Mouse (Mus musculus) ES-Bruce4 (cell line): Measurements from ENCODE around the gene Cldn12. TPM values are rescaled to one million over a fixed set of nuclear protein-coding genes. Genes with fewer than 3 reads are reported as not detected.

Experiments
- H3K27ac ChIP-seq: 2 replicates; pipeline ENCODE4 v1.5.1; 2012; ENCODE audit warnings: low read length, inconsistent platforms; ENCODE audit not compliant: insufficient read depth
- H3K27me3 ChIP-seq: 2 replicates; pipeline ENCODE4 v1.6.1; 2012; ENCODE audit warnings: mild to moderate bottlenecking, low read length, inconsistent platforms; ENCODE audit not compliant: control insufficient read depth, poor library complexity, insufficient read depth, severe bottlenecking
- H3K36me3 ChIP-seq: 2 replicates; pipeline ENCODE4 v1.6.1; 2012; ENCODE audit warnings: inconsistent platforms, mild to moderate bottlenecking, low read length, moderate library complexity; ENCODE audit not compliant: control insufficient read depth, poor library complexity, insufficient read depth, severe bottlenecking
- H3K4me1 ChIP-seq: one replicate; pipeline ENCODE4 v1.8.1; 2011; ENCODE audit warnings: low read length; ENCODE audit not compliant: control insufficient read depth, insufficient read depth
- H3K4me3 ChIP-seq: 2 replicates; pipeline ENCODE4 v1.5.1; 2011; ENCODE audit warnings: low read depth, mild to moderate bottlenecking, low read length
- H3K9ac ChIP-seq: 2 replicates; pipeline ENCODE4 v1.6.1; 2012; ENCODE audit warnings: low read depth, mild to moderate bottlenecking, inconsistent platforms; ENCODE audit not compliant: poor library complexity, severe bottlenecking
- H3K9me3 ChIP-seq: replicated peaks from 2 replicates; pipeline ENCODE4 v1.6.1; 2012; ENCODE audit warnings: mild to moderate bottlenecking, low read length, inconsistent platforms; ENCODE audit not compliant: control insufficient read depth, poor library complexity, insufficient read depth, severe bottlenecking
- CTCF ChIP-seq: IDR thresholded peaks from one replicate; pipeline ENCODE4 v1.8.1; 2011; ENCODE audit warnings: low read depth, low read length
- EP300 ChIP-seq: IDR thresholded peaks from 2 replicates; pipeline ENCODE4 v1.6.1; 2011; ENCODE audit warnings: low read depth, low read length; ENCODE audit not compliant: insufficient read depth
- POLR2A ChIP-seq: IDR thresholded peaks from one replicate; pipeline ENCODE4 v1.8.1; 2011; ENCODE audit warnings: low read length; ENCODE audit not compliant: insufficient read depth
- polyA plus RNA-seq: library from polyadenylated mRNA; stranded (reverse); fragments of >200 nt; gene quantifications from 2 replicates; pipeline ENCODE4 v1.2.4, GENCODE M21; 2011; ENCODE audit warnings: low read depth; ENCODE audit not compliant: missing spikeins, insufficient read depth, insufficient read length

Gene Cldn12
- polyA plus RNA-seq, 1 experiment, result 41.0 TPM

- H3K36me3 ChIP-seq, result no peaks in the 10 kb centered on the region
- no peak for TF ChIP-seq EP300
- TF ChIP-seq POLR2A, result no peak
- no peak for TF ChIP-seq CTCF
- no peaks in the 10 kb centered on the region for H3K27me3 ChIP-seq
Measured at GRCm38 (mm10) chr5:5483254-5483858, 31.4 kb downstream of the Cldn12 start.

DNA sequence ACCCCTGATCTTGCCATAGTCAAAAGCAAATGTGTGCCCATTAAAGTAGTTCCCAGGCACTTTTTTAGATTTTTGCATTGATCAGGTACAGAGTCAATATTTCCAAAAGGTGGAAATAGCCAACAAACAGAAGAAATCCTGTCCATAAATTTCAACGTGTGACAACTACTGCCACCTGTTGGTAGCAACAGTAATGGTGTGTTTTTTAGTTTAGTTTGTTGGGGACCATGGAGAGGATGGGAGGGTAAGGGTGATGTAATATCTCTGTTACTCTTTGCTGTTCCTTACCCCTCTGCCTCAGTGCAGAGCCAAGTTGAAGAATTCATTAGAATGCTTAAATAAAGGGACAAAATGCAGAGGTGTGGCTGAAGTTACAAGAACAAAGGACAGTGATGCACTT is 33.1 kb downstream of the Cldn12 start:
- no peak overlapping the region for H3K4me3 ChIP-seq
- H3K9me3 ChIP-seq, result no peaks in the 10 kb centered on the region
- H3K4me1 ChIP-seq, result no peaks in the 10 kb centered on the region
- TF ChIP-seq EP300 (no peak), CTCF (no peak), POLR2A (no peak)
- no peaks in the 10 kb centered on the region for H3K27me3 ChIP-seq
- H3K27ac ChIP-seq, result no peak overlapping the region
- no peak overlapping the region for H3K9ac ChIP-seq
- no peaks in the 10 kb centered on the region for H3K36me3 ChIP-seq

More at GRCm38 (mm10) chr5:5483254-5483858, 31.4 kb downstream of the Cldn12 start:
- Histone ChIP-seq H3K9me3 (no peaks in the 10 kb centered on the region), H3K4me1 (no peaks in the 10 kb centered on the region), H3K27ac (no peak overlapping the region), H3K9ac (no peak overlapping the region), H3K4me3 (no peak overlapping the region)

DNA sequence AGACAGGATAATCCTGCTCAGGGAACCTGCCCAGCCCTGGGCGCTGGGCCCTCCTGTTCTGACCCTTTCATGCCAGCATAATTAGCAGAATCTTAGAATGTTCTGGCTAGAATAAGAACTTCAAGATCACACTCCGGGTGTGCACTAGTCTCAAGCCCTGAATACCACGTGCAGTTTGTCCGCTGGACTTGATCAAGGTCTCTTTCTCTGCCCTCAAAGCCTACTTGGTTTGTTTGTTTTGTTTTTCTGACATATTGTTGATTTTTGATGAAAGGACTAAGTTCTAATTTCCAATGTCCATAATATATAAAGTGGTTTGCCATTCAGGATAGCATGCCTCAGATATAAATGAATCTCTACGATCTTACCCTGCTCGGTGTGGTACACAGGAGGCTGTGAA is 35.7 kb downstream of the Cldn12 start, which contains the start of gene 1700015F17Rik:
Gene 1700015F17Rik (minus strand): TSS at position 101 of the 400 bp plus-strand sequence.
- H3K4me3 ChIP-seq, result no peak within 1 kb of the TSS
- H3K27me3 ChIP-seq, result no peaks in the 10 kb centered on the region
- no peaks in the 10 kb centered on the region for H3K9me3 ChIP-seq
- no peaks in the 10 kb centered on the region for H3K4me1 ChIP-seq
- TF ChIP-seq EP300, result no peak
- no peak for TF ChIP-seq CTCF
- no peak for TF ChIP-seq POLR2A
- H3K9ac ChIP-seq, result no peak within 1 kb of the TSS
- no peak within 1 kb of the TSS for H3K27ac ChIP-seq
- H3K36me3 ChIP-seq, result no peaks in the 10 kb centered on the region

- no peaks in the 10 kb centered on the region for H3K4me1 ChIP-seq
- H3K27me3 ChIP-seq, result no peaks in the 10 kb centered on the region
- no peak overlapping the region for H3K27ac ChIP-seq
- no peaks in the 10 kb centered on the region for H3K36me3 ChIP-seq
- TF ChIP-seq EP300 (no peak), POLR2A (no peak), CTCF (no peak)
- H3K9ac ChIP-seq, result no peak overlapping the region
- no peaks in the 10 kb centered on the region for H3K9me3 ChIP-seq
- H3K4me3 ChIP-seq, result no peak overlapping the region
Measured at GRCm38 (mm10) chr5:5476133-5476532, 38.6 kb downstream of the Cldn12 start.

DNA sequence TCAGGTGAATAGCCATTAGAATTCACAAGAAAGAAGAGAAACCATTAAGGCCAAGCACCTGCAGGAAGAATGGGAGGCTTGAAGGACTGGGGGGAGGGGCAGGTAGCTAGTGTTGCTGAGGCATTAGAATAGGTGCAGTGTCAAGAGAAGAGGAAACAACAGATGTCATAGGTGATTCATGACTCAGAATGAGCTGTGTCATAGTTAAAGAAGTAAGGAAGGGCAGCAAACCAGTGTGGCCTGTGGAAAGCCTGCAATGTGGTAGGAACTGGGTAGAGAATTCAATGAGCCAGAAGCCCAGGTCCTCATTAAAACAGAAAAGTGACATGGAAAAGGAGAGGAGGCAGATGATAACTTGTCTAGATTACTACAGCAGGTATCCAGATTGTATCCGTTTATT is 49.5 kb downstream of the Cldn12 start:
- TF ChIP-seq CTCF, result no peak
- TF ChIP-seq POLR2A, result no peak
- TF ChIP-seq EP300, result no peak
- H3K4me3 ChIP-seq, result no peak overlapping the region
- peaks cover 3% of the 10 kb centered on the region; the same call in 1 of the 2 replicates for H3K9me3 ChIP-seq
- H3K4me1 ChIP-seq, result no peaks in the 10 kb centered on the region
- no peaks in the 10 kb centered on the region for H3K36me3 ChIP-seq
- no peak overlapping the region for H3K27ac ChIP-seq
- no peaks in the 10 kb centered on the region for H3K27me3 ChIP-seq
- H3K9ac ChIP-seq, result no peak overlapping the region

Other genes starting within 250 kb of the Cldn12 start
- gene Cdk14, start 94.6 kb downstream of the Cldn12 start, polyA plus RNA-seq, result 14.8 and 15.4 TPM in 2 replicates
- not detected in 2 replicates for gene 1700015F17Rik, start 35.8 kb downstream of the Cldn12 start, polyA plus RNA-seq
- 91.3 and 95.1 TPM in 2 replicates for gene Gtpbp10, start 44.6 kb upstream of the Cldn12 start, polyA plus RNA-seq
- gene Gm8773, start 58.8 kb upstream of the Cldn12 start, polyA plus RNA-seq, result not detected in 2 replicates
- 5.0 and 5.1 TPM in 2 replicates for gene Cfap69, start 149.3 kb upstream of the Cldn12 start, polyA plus RNA-seq
- 33.2 and 33.7 TPM in 2 replicates for gene Steap2, start 179.6 kb upstream of the Cldn12 start, polyA plus RNA-seq
- 16.6 and 21.8 TPM in 2 replicates for gene Steap1, start 234.4 kb upstream of the Cldn12 start, polyA plus RNA-seq